Mouse (Mus musculus): ENCODE data around the gene Tsnaxip1. TPM values are rescaled to one million over a fixed set of nuclear protein-coding genes. Genes with fewer than 3 reads are reported as not detected.

Gene Tsnaxip1
- polyA plus RNA-seq, 1 experiment from 2014 or later: 0.24 TPM

GRCm38 (mm10) chr8:105854303-105854702 lies 26.8 kb downstream of the Tsnaxip1 start:
- Histone ChIP-seq H3K27me3 (replicated peaks) (no peaks in the 10 kb centered on the region), H3K4me1 (peaks cover 38% of the 10 kb centered on the region), H3K9ac (peak overlapping the region; percentile 85; the same call in 1 of the 2 replicates), H3K36me3 (peaks cover 10% of the 10 kb centered on the region), H3K4me2 (replicated peaks) (peak overlapping the region; percentile 95), H3K9me3 (no peaks in the 10 kb centered on the region), H3K27ac (no peak overlapping the region), H3K4me3 (peak overlapping the region; percentile 80)
- no peak; the same call in 1 of the 2 replicates for ATAC-seq (ENCODE audit: low FRiP score, low read depth)
- WGBS: 25% methylated on average over 8 of the region's 8 CpGs

- H3K9ac ChIP-seq: peak within 1 kb of the TSS; percentile 85
- H3K9me3 ChIP-seq: no peaks in the 10 kb centered on the region
- peak within 1 kb of the TSS; percentile 80 for H3K4me3 ChIP-seq
- WGBS: under 1% methylated on average over 43 of the region's 43 CpGs
- H3K27ac ChIP-seq: peak within 1 kb of the TSS; percentile 78
- peak; percentile 95 for ATAC-seq (ENCODE audit: low FRiP score, low read depth)
- peaks cover 42% of the 10 kb centered on the region for H3K4me1 ChIP-seq
- H3K27me3 ChIP-seq (replicated peaks): no peaks in the 10 kb centered on the region
- H3K4me2 ChIP-seq (replicated peaks): peak within 1 kb of the TSS; percentile 95
- H3K36me3 ChIP-seq: peaks cover 7% of the 10 kb centered on the region; the same call in 1 of the 2 replicates
Observed at GRCm38 (mm10) chr8:105854715-105855216, 27.2 kb downstream of the Tsnaxip1 start, which contains the start of gene Thap11. Gene Thap11 (plus strand): TSS chr8:105855132.

GRCm38 (mm10) chr8:105855248-105856167 lies 28.0 kb downstream of the Tsnaxip1 start:
- ATAC-seq (ENCODE audit: low FRiP score, low read depth): peak; percentile 11
- H3K4me3 ChIP-seq: peak overlapping the region; percentile 80
- no peaks in the 10 kb centered on the region for H3K9me3 ChIP-seq
- H3K4me2 ChIP-seq (replicated peaks): peak overlapping the region; percentile 95
- H3K9ac ChIP-seq: peak overlapping the region; percentile 85
- H3K27me3 ChIP-seq (replicated peaks): no peaks in the 10 kb centered on the region
- under 1% methylated on average over 71 of the region's 71 CpGs for WGBS
- peaks cover 7% of the 10 kb centered on the region; the same call in 1 of the 2 replicates for H3K36me3 ChIP-seq
- peak overlapping the region; percentile 78 for H3K27ac ChIP-seq
- peaks cover 42% of the 10 kb centered on the region for H3K4me1 ChIP-seq

- Histone ChIP-seq H3K27ac (0 out of 2 replicates have a peak overlapping the region, but pooled peaks have one; percentile 78), H3K4me2 (replicated peaks) (peak overlapping the region; percentile 95), H3K4me1 (peaks cover 41% of the 10 kb centered on the region), H3K27me3 (replicated peaks) (no peaks in the 10 kb centered on the region), H3K9me3 (no peaks in the 10 kb centered on the region), H3K9ac (peak overlapping the region; percentile 85), H3K36me3 (peaks cover 7% of the 10 kb centered on the region; the same call in 1 of the 2 replicates), H3K4me3 (peak overlapping the region; percentile 80)
- 28% methylated on average over 15 of the region's 15 CpGs for WGBS
- ATAC-seq (ENCODE audit: low FRiP score, low read depth): no peak
Observed at GRCm38 (mm10) chr8:105856168-105856835, 28.8 kb downstream of the Tsnaxip1 start.

GRCm38 (mm10) chr8:105858495-105858894 lies 31.0 kb downstream of the Tsnaxip1 start:
- no peak overlapping the region for H3K4me3 ChIP-seq
- no peaks in the 10 kb centered on the region for H3K27me3 ChIP-seq (replicated peaks)
- H3K9me3 ChIP-seq: no peaks in the 10 kb centered on the region
- peaks cover 56% of the 10 kb centered on the region for H3K4me1 ChIP-seq
- H3K27ac ChIP-seq: no peak overlapping the region
- peaks cover 7% of the 10 kb centered on the region; the same call in 1 of the 2 replicates for H3K36me3 ChIP-seq
- WGBS: 91% methylated on average over 5 of the region's 5 CpGs
- no peak overlapping the region for H3K9ac ChIP-seq
- ATAC-seq (ENCODE audit: low FRiP score, low read depth): no peak
- H3K4me2 ChIP-seq (replicated peaks): no peak overlapping the region

- Histone ChIP-seq H3K4me1 (peaks cover 63% of the 10 kb centered on the region), H3K4me2 (replicated peaks) (peak overlapping the region; percentile 87)
- WGBS: 78% methylated on average over 5 of the region's 5 CpGs
Observed at GRCm38 (mm10) chr8:105859314-105859713, 31.8 kb downstream of the Tsnaxip1 start.

GRCm38 (mm10) chr8:105860143-105860981 lies 32.8 kb downstream of the Tsnaxip1 start, which contains the start of gene Nutf2:
Gene Nutf2 (plus strand): TSS chr8:105860580.
- under 1% methylated on average over 58 of the region's 59 CpGs for WGBS
- ATAC-seq (ENCODE audit: low FRiP score, low read depth): peak; percentile 97
- H3K4me1 ChIP-seq: peaks cover 64% of the 10 kb centered on the region
- no peaks in the 10 kb centered on the region for H3K9me3 ChIP-seq
- peak within 1 kb of the TSS; percentile 87 for H3K4me2 ChIP-seq (replicated peaks)
- peak within 1 kb of the TSS; percentile 98 for H3K9ac ChIP-seq
- H3K36me3 ChIP-seq: peaks cover 7% of the 10 kb centered on the region
- peak within 1 kb of the TSS; percentile 72 for H3K27ac ChIP-seq
- H3K27me3 ChIP-seq (replicated peaks): no peaks in the 10 kb centered on the region
- peak within 1 kb of the TSS; percentile 97 for H3K4me3 ChIP-seq

More at GRCm38 (mm10) chr8:105859314-105859713, 31.8 kb downstream of the Tsnaxip1 start:
- Histone ChIP-seq H3K4me3 (no peak overlapping the region), H3K27me3 (replicated peaks) (no peaks in the 10 kb centered on the region), H3K27ac (no peak overlapping the region), H3K9ac (no peak overlapping the region), H3K9me3 (no peaks in the 10 kb centered on the region), H3K36me3 (peaks cover 7% of the 10 kb centered on the region; the same call in 1 of the 2 replicates)
- no peak for ATAC-seq (ENCODE audit: low FRiP score, low read depth)

- Histone ChIP-seq H3K4me2 (replicated peaks) (peak overlapping the region; percentile 87), H3K9me3 (no peaks in the 10 kb centered on the region), H3K36me3 (peaks cover 16% of the 10 kb centered on the region), H3K4me3 (peak overlapping the region; percentile 97), H3K9ac (peak overlapping the region; percentile 98), H3K4me1 (peaks cover 50% of the 10 kb centered on the region), H3K27me3 (replicated peaks) (no peaks in the 10 kb centered on the region), H3K27ac (no peak overlapping the region)
- 14% methylated on average over 1 of the region's 1 CpGs for WGBS
- no peak for ATAC-seq (ENCODE audit: low FRiP score, low read depth)
Observed at GRCm38 (mm10) chr8:105861951-105862350, 34.4 kb downstream of the Tsnaxip1 start.

- H3K4me2 ChIP-seq (replicated peaks): no peak overlapping the region
- WGBS: 85% methylated on average over 6 of the region's 6 CpGs
- no peaks in the 10 kb centered on the region for H3K27me3 ChIP-seq (replicated peaks)
- no peaks in the 10 kb centered on the region for H3K9me3 ChIP-seq
- no peak overlapping the region for H3K9ac ChIP-seq
- H3K4me1 ChIP-seq: peaks cover 22% of the 10 kb centered on the region
- ATAC-seq (ENCODE audit: low FRiP score, low read depth): no peak
- peaks cover 47% of the 10 kb centered on the region for H3K36me3 ChIP-seq
- H3K4me3 ChIP-seq: no peak overlapping the region
- no peak overlapping the region for H3K27ac ChIP-seq
Observed at GRCm38 (mm10) chr8:105866364-105867029, 39.0 kb downstream of the Tsnaxip1 start.

GRCm38 (mm10) chr8:105874301-105874700 lies 46.8 kb downstream of the Tsnaxip1 start:
- no peak overlapping the region for H3K4me3 ChIP-seq
- no peak overlapping the region for H3K27ac ChIP-seq
- ATAC-seq (ENCODE audit: low FRiP score, low read depth): no peak
- H3K9me3 ChIP-seq: no peaks in the 10 kb centered on the region
- H3K4me2 ChIP-seq (replicated peaks): no peak overlapping the region
- peaks cover 67% of the 10 kb centered on the region for H3K36me3 ChIP-seq
- H3K27me3 ChIP-seq (replicated peaks): no peaks in the 10 kb centered on the region
- no peaks in the 10 kb centered on the region for H3K4me1 ChIP-seq
- H3K9ac ChIP-seq: no peak overlapping the region
- WGBS: 91% methylated on average over 6 of the region's 6 CpGs
